Mouse (Mus musculus): ENCODE results near the gene Ccdc182.

Ccdc182 gene

GRCm38 (mm10) chr11:88327016-88327415, 33.2 kb downstream of the Ccdc182 start:
- no peak for DNase-seq (ENCODE audit: low read depth in 1 of 2, low spot score in 2 of 2)

DNA sequence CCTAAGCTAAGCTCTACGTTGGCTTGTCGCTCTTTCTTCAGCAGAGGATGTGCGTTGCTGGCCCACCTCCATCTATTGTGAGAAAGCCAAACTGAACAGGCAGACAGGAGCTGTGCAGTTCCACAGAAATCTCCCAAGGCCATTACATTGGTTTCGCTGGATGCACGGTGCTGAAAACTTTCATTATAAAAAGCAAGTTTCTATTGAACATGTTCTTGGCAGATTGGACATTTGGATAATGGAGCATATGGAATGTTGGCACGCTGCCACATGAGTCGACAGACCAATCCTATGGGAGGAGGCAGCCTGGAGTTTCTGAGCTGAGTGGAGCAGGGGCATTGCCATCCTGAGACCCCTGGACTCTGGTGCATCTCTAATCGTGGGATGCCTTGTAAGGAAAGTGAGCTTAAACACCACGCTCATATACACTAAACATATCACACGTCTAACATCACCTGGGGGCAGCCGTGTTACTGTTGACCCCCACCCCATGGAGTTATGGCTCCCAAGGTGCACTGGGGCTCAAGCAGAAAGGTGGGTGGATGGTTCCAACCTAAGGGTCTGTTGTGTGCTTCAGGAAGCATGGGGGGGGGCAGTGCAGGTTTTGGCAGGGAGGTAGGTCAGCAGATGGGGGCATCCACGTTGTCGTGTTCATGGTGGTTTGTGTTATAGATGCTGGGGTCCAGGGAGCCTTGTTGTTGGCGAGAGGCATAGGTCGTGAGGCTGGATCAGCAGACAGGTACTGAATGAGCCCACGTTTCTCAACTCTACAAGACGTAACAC, 35.1 kb downstream of the Ccdc182 start:
- DNase-seq (ENCODE audit: low read depth in 1 of 2, low spot score in 2 of 2), result no peak

GRCm38 (mm10) chr11:88330799-88331198, 36.9 kb downstream of the Ccdc182 start:
- no peak for DNase-seq (ENCODE audit: low read depth in 1 of 2, low spot score in 2 of 2)

GRCm38 (mm10) chr11:88331722-88332121, 37.9 kb downstream of the Ccdc182 start:
- DNase-seq (ENCODE audit: low read depth in 1 of 2, low spot score in 2 of 2), result no peak

DNA sequence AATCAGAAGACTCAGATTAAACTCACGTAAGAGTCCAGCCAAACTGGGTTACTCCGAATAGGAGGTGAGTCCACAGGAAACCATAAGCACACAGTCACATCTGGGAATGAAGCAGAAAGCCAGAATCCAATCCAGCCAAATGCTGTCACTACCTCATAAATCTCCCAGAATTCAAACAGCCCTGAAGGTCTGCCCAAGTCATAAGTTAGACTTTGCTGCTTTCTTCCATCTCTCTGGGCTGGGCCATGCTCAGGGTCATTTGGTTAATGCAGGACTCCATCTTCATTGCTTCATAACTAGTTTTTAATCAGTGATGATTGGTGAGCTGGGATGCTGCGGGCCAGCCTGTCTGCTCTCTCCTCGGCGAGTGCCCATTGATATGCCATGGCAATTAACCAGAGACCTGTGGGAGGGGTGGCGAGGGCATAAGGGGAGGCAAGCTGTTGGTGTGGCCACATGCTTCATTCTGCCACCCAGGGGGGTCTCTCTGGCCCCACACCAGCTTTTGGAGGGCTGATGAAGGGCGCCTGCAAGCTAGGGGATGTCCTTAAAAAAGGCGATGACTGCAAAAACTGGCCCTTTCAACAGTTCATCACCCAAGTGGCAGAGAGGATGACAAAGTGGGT, 38.6 kb downstream of the Ccdc182 start:
- DNase-seq (ENCODE audit: low read depth in 1 of 2, low spot score in 2 of 2), result no peak

GRCm38 (mm10) chr11:88334893-88335292, 41.0 kb downstream of the Ccdc182 start:
- no peak for DNase-seq (ENCODE audit: low read depth in 1 of 2, low spot score in 2 of 2)

DNA sequence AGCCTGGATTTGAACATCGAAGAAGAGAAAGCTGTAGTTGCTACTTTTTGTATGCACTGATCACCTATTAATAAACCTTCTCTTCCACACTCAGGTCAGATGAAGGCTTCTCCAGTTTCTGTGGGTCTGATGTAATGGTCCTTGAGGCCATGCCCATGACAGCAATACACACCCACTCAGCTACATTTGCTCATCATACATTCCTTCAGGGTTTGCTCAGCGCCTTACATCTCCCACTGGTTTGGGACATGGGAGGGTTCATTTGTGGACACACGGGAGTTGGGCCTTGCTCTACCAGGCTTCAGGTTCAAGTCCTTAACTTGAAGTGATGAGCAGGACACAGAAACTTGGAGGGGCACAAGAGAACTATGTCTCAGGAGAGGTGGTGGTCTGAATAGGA, 44.1 kb downstream of the Ccdc182 start:
- no peak for DNase-seq (ENCODE audit: low read depth in 1 of 2, low spot score in 2 of 2)

Data from monocyte, adult 2 months (primary cell).